Mouse (Mus musculus) limb, embryonic 15.5 days (tissue): ENCODE data around the gene Dennd6a. TPM values are rescaled to one million over a fixed set of nuclear protein-coding genes. Genes with fewer than 3 reads are reported as not detected.

Experiments used
- ATAC-seq: fragments of 200-750 bp; cut with Nextera tagmentation; 2 replicates; pipeline ENCODE4 v1.8.0; 2017; ENCODE audit warnings: low read depth, moderate TSS enrichment; ENCODE audit not compliant: insufficient number of reproducible peaks, low FRiP score, low TSS enrichment
- H3K27ac ChIP-seq: fragments of 300-500 bp; sonication (generic); 2 replicates; pipeline ENCODE4 v1.5.1; 2015; ENCODE audit warnings: moderate library complexity, mild to moderate bottlenecking, inconsistent platforms
- H3K27me3 ChIP-seq: fragments of 300-500 bp; sonication (generic); 2 replicates; pipeline ENCODE4 v1.6.1; 2015; ENCODE audit warnings: inconsistent platforms
- H3K36me3 ChIP-seq: fragments of 300-500 bp; sonication (generic); 2 replicates; pipeline ENCODE4 v1.6.1; 2015; ENCODE audit warnings: inconsistent platforms
- H3K4me1 ChIP-seq: fragments of 300-500 bp; sonication (generic); 2 replicates; pipeline ENCODE4 v1.6.1; 2015; ENCODE audit warnings: inconsistent platforms
- H3K4me2 ChIP-seq: fragments of 300-500 bp; sonication (generic); 2 replicates; pipeline ENCODE4 v1.6.1; 2015; ENCODE audit warnings: mild to moderate bottlenecking, inconsistent platforms
- H3K4me3 ChIP-seq: fragments of 300-500 bp; sonication (generic); 2 replicates; pipeline ENCODE4 v1.5.1; 2015; ENCODE audit warnings: mild to moderate bottlenecking, inconsistent platforms
- H3K9ac ChIP-seq: fragments of 300-500 bp; sonication (generic); 2 replicates; pipeline ENCODE4 v1.6.1; 2015; ENCODE audit warnings: inconsistent platforms
- H3K9me3 ChIP-seq: fragments of 300-500 bp; sonication (generic); 2 replicates; pipeline ENCODE4 v1.6.1; 2016; ENCODE audit warnings: inconsistent platforms
- WGBS: fragments of 180-500 bp; shearing (Covaris S2); methylation state at CpG from one replicate; pipeline ENCODE4 v1.1.7; 2015; 5-methylcytosine and 5-hydroxymethylcytosine counted together
- polyA plus RNA-seq: library from polyadenylated mRNA; unstranded; fragments of >200 nt; fragmentation: Nextera tagmentation; extraction: Ambion mirVana; gene quantifications from 2 replicates; pipeline ENCODE4 v1.2.1, GENCODE M21; 2015

The Dennd6a gene
- polyA plus RNA-seq, 1 experiment from 2014 or later, result 24.3 TPM

GRCm38 (mm10) chr14:26542136-26542535 lies 31.5 kb upstream of the Dennd6a start:
- H3K27me3 ChIP-seq, result no peaks in the 10 kb centered on the region
- no peak overlapping the region for H3K27ac ChIP-seq
- H3K4me3 ChIP-seq, result no peak overlapping the region
- H3K9ac ChIP-seq, result no peak overlapping the region
- WGBS, result 88% methylated on average over 1 of the region's 1 CpGs
- H3K9me3 ChIP-seq, result no peaks in the 10 kb centered on the region
- no peaks in the 10 kb centered on the region for H3K36me3 ChIP-seq
- H3K4me2 ChIP-seq, result no peak overlapping the region
- ATAC-seq, result no peak
- H3K4me1 ChIP-seq, result no peaks in the 10 kb centered on the region

GRCm38 (mm10) chr14:26547516-26548488 lies 25.9 kb upstream of the Dennd6a start:
- Histone ChIP-seq H3K9me3 (no peaks in the 10 kb centered on the region), H3K4me1 (no peaks in the 10 kb centered on the region), H3K36me3 (no peaks in the 10 kb centered on the region), H3K27me3 (no peaks in the 10 kb centered on the region), H3K27ac (no peak overlapping the region), H3K4me3 (no peak overlapping the region), H3K4me2 (no peak overlapping the region), H3K9ac (no peak overlapping the region)
- WGBS, result 70% methylated on average over 10 of the region's 10 CpGs
- no peak for ATAC-seq

GRCm38 (mm10) chr14:26550712-26551111 lies 22.9 kb upstream of the Dennd6a start:
- no peak for ATAC-seq
- H3K9me3 ChIP-seq, result no peaks in the 10 kb centered on the region
- WGBS, result 91% methylated on average over 8 of the region's 8 CpGs
- no peaks in the 10 kb centered on the region for H3K4me1 ChIP-seq
- no peak overlapping the region for H3K27ac ChIP-seq
- no peaks in the 10 kb centered on the region for H3K36me3 ChIP-seq
- H3K9ac ChIP-seq, result no peak overlapping the region
- H3K27me3 ChIP-seq, result no peaks in the 10 kb centered on the region
- H3K4me2 ChIP-seq, result no peak overlapping the region
- H3K4me3 ChIP-seq, result no peak overlapping the region

- no peaks in the 10 kb centered on the region for H3K4me1 ChIP-seq
- no peak for ATAC-seq
- H3K9ac ChIP-seq, result no peak overlapping the region
- no peaks in the 10 kb centered on the region for H3K36me3 ChIP-seq
- H3K4me2 ChIP-seq, result no peak overlapping the region
- no peak overlapping the region for H3K4me3 ChIP-seq
- no peaks in the 10 kb centered on the region for H3K9me3 ChIP-seq
- no peaks in the 10 kb centered on the region for H3K27me3 ChIP-seq
- 72% methylated on average over 2 of the region's 2 CpGs for WGBS
- no peak overlapping the region for H3K27ac ChIP-seq
These were observed 21.2 kb upstream of the Dennd6a start for GRCm38 (mm10) chr14:26552441-26552840.

- no peaks in the 10 kb centered on the region for H3K4me1 ChIP-seq
- no peak for ATAC-seq
- H3K36me3 ChIP-seq, result no peaks in the 10 kb centered on the region
- no peak overlapping the region for H3K4me2 ChIP-seq
- no peak overlapping the region for H3K4me3 ChIP-seq
- no peaks in the 10 kb centered on the region for H3K27me3 ChIP-seq
- no peak overlapping the region for H3K9ac ChIP-seq
- no peak overlapping the region for H3K27ac ChIP-seq
- WGBS, result 84% methylated on average over 3 of the region's 3 CpGs
- H3K9me3 ChIP-seq, result no peaks in the 10 kb centered on the region
These were observed 20.8 kb upstream of the Dennd6a start for GRCm38 (mm10) chr14:26552853-26553252.

- no peaks in the 10 kb centered on the region for H3K36me3 ChIP-seq
- 67% methylated on average over 1 of the region's 1 CpGs for WGBS
- no peak overlapping the region for H3K27ac ChIP-seq
- no peaks in the 10 kb centered on the region; the same call in 1 of the 2 replicates for H3K9me3 ChIP-seq
- H3K4me3 ChIP-seq, result no peak overlapping the region
- no peak for ATAC-seq
- H3K4me2 ChIP-seq, result no peak overlapping the region
- no peak overlapping the region for H3K9ac ChIP-seq
- H3K27me3 ChIP-seq, result no peaks in the 10 kb centered on the region
- H3K4me1 ChIP-seq, result no peaks in the 10 kb centered on the region
These were observed 16.1 kb upstream of the Dennd6a start for GRCm38 (mm10) chr14:26557581-26557980.

GRCm38 (mm10) chr14:26558536-26558935 lies 15.1 kb upstream of the Dennd6a start:
- ATAC-seq, result no peak
- Histone ChIP-seq H3K9me3 (no peaks in the 10 kb centered on the region; the same call in 1 of the 2 replicates), H3K36me3 (no peaks in the 10 kb centered on the region), H3K4me1 (no peaks in the 10 kb centered on the region), H3K4me3 (no peak overlapping the region), H3K4me2 (no peak overlapping the region), H3K27me3 (no peaks in the 10 kb centered on the region), H3K9ac (no peak overlapping the region), H3K27ac (no peak overlapping the region)
- WGBS, result 86% methylated on average over 7 of the region's 7 CpGs

- no peaks in the 10 kb centered on the region; the same call in 1 of the 2 replicates for H3K9me3 ChIP-seq
- H3K4me2 ChIP-seq, result no peak overlapping the region
- no peaks in the 10 kb centered on the region for H3K27me3 ChIP-seq
- H3K27ac ChIP-seq, result no peak overlapping the region
- H3K36me3 ChIP-seq, result no peaks in the 10 kb centered on the region
- H3K4me3 ChIP-seq, result no peak overlapping the region
- H3K9ac ChIP-seq, result no peak overlapping the region
- no peak for ATAC-seq
- WGBS, result 83% methylated on average over 2 of the region's 2 CpGs
- no peaks in the 10 kb centered on the region for H3K4me1 ChIP-seq
These were observed 11.4 kb upstream of the Dennd6a start for GRCm38 (mm10) chr14:26562247-26562646.

GRCm38 (mm10) chr14:26569880-26570279 lies 3.8 kb upstream of the Dennd6a start:
- H3K27me3 ChIP-seq, result no peaks in the 10 kb centered on the region
- no peak for ATAC-seq
- H3K4me2 ChIP-seq, result no peak overlapping the region
- H3K9me3 ChIP-seq, result no peaks in the 10 kb centered on the region
- no peak overlapping the region for H3K27ac ChIP-seq
- no peak overlapping the region for H3K4me3 ChIP-seq
- 79% methylated on average over 4 of the region's 4 CpGs for WGBS
- no peaks in the 10 kb centered on the region for H3K36me3 ChIP-seq
- no peak overlapping the region for H3K9ac ChIP-seq
- H3K4me1 ChIP-seq, result no peaks in the 10 kb centered on the region

- Histone ChIP-seq H3K4me3 (no peak overlapping the region), H3K4me1 (no peaks in the 10 kb centered on the region), H3K27ac (no peak overlapping the region), H3K27me3 (no peaks in the 10 kb centered on the region), H3K9me3 (no peaks in the 10 kb centered on the region), H3K36me3 (no peaks in the 10 kb centered on the region), H3K4me2 (no peak overlapping the region), H3K9ac (no peak overlapping the region)
- ATAC-seq, result no peak
- 51% methylated on average over 4 of the region's 4 CpGs for WGBS
These were observed 1.5 kb upstream of the Dennd6a start for GRCm38 (mm10) chr14:26571951-26572675.

- 42% methylated on average over 3 of the region's 3 CpGs for WGBS
- H3K27me3 ChIP-seq, result no peaks in the 10 kb centered on the region
- H3K9me3 ChIP-seq, result no peaks in the 10 kb centered on the region
- peaks cover 4% of the 10 kb centered on the region; the same call in 1 of the 2 replicates for H3K4me1 ChIP-seq
- no peak overlapping the region for H3K27ac ChIP-seq
- H3K36me3 ChIP-seq, result no peaks in the 10 kb centered on the region
- no peak overlapping the region for H3K9ac ChIP-seq
- no peak overlapping the region for H3K4me2 ChIP-seq
- no peak overlapping the region for H3K4me3 ChIP-seq
- ATAC-seq, result no peak
These were observed 2.7 kb downstream of the Dennd6a start for GRCm38 (mm10) chr14:26576255-26576780.

- no peaks in the 10 kb centered on the region for H3K9me3 ChIP-seq
- H3K4me3 ChIP-seq, result no peak overlapping the region; the same call in 1 of the 2 replicates
- 69% methylated on average over 6 of the region's 6 CpGs for WGBS
- no peak for ATAC-seq
- 0 out of 2 replicates have a peak, but pooled peaks cover 4% of the 10 kb centered on the region for H3K36me3 ChIP-seq
- peak overlapping the region; percentile 50; the same call in 1 of the 2 replicates for H3K4me2 ChIP-seq
- no peaks in the 10 kb centered on the region for H3K27me3 ChIP-seq
- no peak overlapping the region for H3K9ac ChIP-seq
- H3K27ac ChIP-seq, result no peak overlapping the region
- peaks cover 4% of the 10 kb centered on the region; the same call in 1 of the 2 replicates for H3K4me1 ChIP-seq
These were observed 5.1 kb downstream of the Dennd6a start for GRCm38 (mm10) chr14:26578791-26579191.
